8 mouse cellular contexts compared by ENCODE assay signal in the genomic region with DNA sequence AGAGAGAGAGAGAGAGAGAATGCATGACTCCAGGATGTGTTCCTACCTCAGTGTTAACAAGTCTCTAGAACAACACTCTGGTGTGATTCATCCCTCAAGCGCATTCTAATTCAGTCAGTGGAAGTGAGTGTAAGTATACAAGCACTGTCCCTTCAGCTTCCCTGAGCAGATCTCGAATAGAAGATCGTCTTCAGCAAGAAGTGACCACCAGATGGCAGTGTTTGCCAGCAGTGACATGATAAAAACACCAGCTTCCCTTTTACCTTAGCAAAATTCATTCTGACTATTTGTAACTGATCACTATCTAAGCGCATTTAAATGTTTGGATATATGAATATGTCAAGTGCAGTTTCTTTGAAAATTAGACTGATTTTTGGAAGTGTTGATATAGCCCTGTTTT. TPM values are rescaled to one million over a fixed set of nuclear protein-coding genes. Genes with fewer than 3 reads are reported as not detected.
A peak's percentile ranks its signal among the peaks of the same experiment; 100 is the strongest.
DNase-seq lines count a peak whose midpoint lies in the region; ATAC-seq and TF ChIP-seq lines count a peak whose summit lies in the region.

No protein-coding gene starts in this region.

- H3K9me3 ChIP-seq in midbrain, postnatal 0 days (ENCODE audit: low read length), result no peaks in the 10 kb centered on the region

- H3K4me2 ChIP-seq in midbrain, postnatal 0 days (ENCODE audit: low read depth, low read length, poor library complexity, severe bottlenecking), result no peak overlapping the region

- WGBS in kidney, adult 2 months, result 25% methylated on average over 4 of the region's 4 CpGs
- WGBS in midbrain, postnatal 0 days, result 26% methylated on average over 4 of the region's 4 CpGs

- H3K27ac ChIP-seq in kidney, adult 2 months (ENCODE audit: insufficient read depth, low read depth, low read length), result no peak overlapping the region
- no peak overlapping the region for H3K27ac ChIP-seq in midbrain, postnatal 0 days (ENCODE audit: low read depth, low read length)

- ATAC-seq in midbrain, postnatal 0 days (ENCODE audit: low FRiP score), result 0 out of 2 replicates have a peak, but pooled peaks have one; percentile 53

- DNase-seq in testis, postnatal 10 days (ENCODE audit: low spot score), result peak; percentile 83
- DNase-seq in testis, postnatal 14 days (ENCODE audit: low spot score), result no peak
- peak; percentile 63 for DNase-seq in cerebellum, adult 9-11 months
- peak; percentile 86 to 91 for DNase-seq in frontal cortex, postnatal 36 days (ENCODE audit: low spot score in 2 of 2)
- peak; percentile 74 for DNase-seq in kidney, adult 2 months
- DNase-seq in left cerebral cortex, postnatal 25 days (ENCODE audit: low spot score in 2 of 2), result peak; percentile 90 to 94
- peak; percentile 85 for DNase-seq in midbrain, postnatal 0 days (ENCODE audit: low spot score)
- DNase-seq in spleen, postnatal 10 days (ENCODE audit: low spot score in 2 of 2), result peak; percentile 55 to 83

- no peaks in the 10 kb centered on the region for H3K27me3 ChIP-seq in kidney, adult 2 months (replicated peaks; ENCODE audit: control insufficient read depth, insufficient read depth, low read length)
- H3K27me3 ChIP-seq in midbrain, postnatal 0 days (ENCODE audit: insufficient read depth, low read length), result no peaks in the 10 kb centered on the region

- TF ChIP-seq CTCF in kidney, adult 2 months (conservative IDR thresholded peaks at IDR 0.05; ENCODE audit: insufficient read depth, insufficient read length, low read depth, low read length), result peak; percentile 62
- peak; percentile 95 for TF ChIP-seq CTCF in midbrain, postnatal 0 days (IDR thresholded peaks at IDR 0.05)

- H3K9ac ChIP-seq in midbrain, postnatal 0 days (replicated peaks; ENCODE audit: low read length, poor library complexity, severe bottlenecking), result no peak overlapping the region

- intact Hi-C loops in left cerebral cortex, postnatal 25 days (cut with DNase I), result loop anchor here (1.0 to 10.0 kb wide), 2 partner anchors 170 to 251 kb away; no protein-coding TSS in a partner anchor

- no peak for TF ChIP-seq POLR2A in kidney, adult 2 months (IDR thresholded peaks at IDR 0.05; ENCODE audit: low read depth, low read length)

- H3K4me1 ChIP-seq in kidney, adult 2 months (ENCODE audit: control insufficient read depth, insufficient read depth, low read length), result no peaks in the 10 kb centered on the region
- no peaks in the 10 kb centered on the region for H3K4me1 ChIP-seq in midbrain, postnatal 0 days (ENCODE audit: insufficient read depth, low read length)

- peaks cover 2% of the 10 kb centered on the region; the same call in 1 of the 2 replicates for H3K36me3 ChIP-seq in kidney, adult 2 months (ENCODE audit: control insufficient read depth, insufficient read depth, low read length)
- H3K36me3 ChIP-seq in midbrain, postnatal 0 days (ENCODE audit: insufficient read depth, low read length), result peaks cover 9% of the 10 kb centered on the region; the same call in 1 of the 2 replicates

- H3K4me3 ChIP-seq in kidney, adult 2 months (ENCODE audit: insufficient read depth, low read depth, low read length), result no peak overlapping the region
- no peak overlapping the region for H3K4me3 ChIP-seq in midbrain, postnatal 0 days (ENCODE audit: low read depth, low read length)

RNA-seq across cellular contexts. Expression of gene Lix1, which starts 8.1 kb away (rescaled TPM):
- 0.94 and 1.0 TPM in 2 replicates for polyA plus RNA-seq in kidney, adult 2 months (2012; rRNA removed)
- total RNA-seq in left cerebral cortex, postnatal 25 days (2021), result 10 to 100 TPM; 63.5 to 74.9 TPM
- total RNA-seq in midbrain, postnatal 0 days (2014; rRNA removed), result 11.4 and 11.9 TPM in 2 replicates
- 10.9 and 12.9 TPM in 2 replicates for polyA plus RNA-seq in midbrain, postnatal 0 days (2015; fragmentation: Nextera tagmentation; extraction: Ambion mirVana)

RNA-seq across cellular contexts. Expression of gene Riok2, which starts 20.2 kb away (rescaled TPM):
- polyA plus RNA-seq in kidney, adult 2 months (2012; rRNA removed), result 8.0 and 9.4 TPM in 2 replicates
- 10 to 100 TPM; 16.5 to 16.7 TPM for total RNA-seq in left cerebral cortex, postnatal 25 days (2021)
- 28.6 and 33.6 TPM in 2 replicates for total RNA-seq in midbrain, postnatal 0 days (2014; rRNA removed)
- polyA plus RNA-seq in midbrain, postnatal 0 days (2015; fragmentation: Nextera tagmentation; extraction: Ambion mirVana), result 11.2 and 12.7 TPM in 2 replicates
